Mouse (Mus musculus): ENCODE data around the gene Zdhhc16. TPM values are rescaled to one million over a fixed set of nuclear protein-coding genes. Genes with fewer than 3 reads are reported as not detected.
A peak's percentile ranks its signal among the peaks of the same experiment; 100 is the strongest.

Gene Zdhhc16
- polyA plus RNA-seq, 1 experiment from 2014 or later, result 24.9 TPM

- TF ChIP-seq EP300 (IDR thresholded peaks at IDR 0.05; ENCODE audit: low read depth), result no peak
- TF ChIP-seq CTCF (IDR thresholded peaks at IDR 0.05; ENCODE audit: low read depth), result no peak
- H3K27ac ChIP-seq (ENCODE audit: low read depth), result 0 out of 2 replicates have a peak overlapping the region, but pooled peaks have one; percentile 2
- no peak for DNase-seq
- no peak overlapping the region for H3K9ac ChIP-seq (replicated peaks)
- H3K4me2 ChIP-seq (ENCODE audit: low read depth, low read length), result no peak overlapping the region
- 55% methylated on average over 6 of the region's 6 CpGs for WGBS (ENCODE audit: insufficient replicate concordance)
- H3K27me3 ChIP-seq (ENCODE audit: insufficient read depth, low read length), result no peaks in the 10 kb centered on the region
- 0 out of 2 replicates have a peak, but pooled peaks cover 3% of the 10 kb centered on the region for H3K36me3 ChIP-seq (replicated peaks; ENCODE audit: insufficient read depth, low read length)
- H3K9me3 ChIP-seq (ENCODE audit: low read length), result no peaks in the 10 kb centered on the region
- H3K4me3 ChIP-seq (ENCODE audit: low read depth, low read length), result no peak overlapping the region
- ATAC-seq, result no peak
- peaks cover 7% of the 10 kb centered on the region for H3K4me1 ChIP-seq (ENCODE audit: insufficient read depth)
These were observed 58.7 kb downstream of the Zdhhc16 start for GRCm38 (mm10) chr19:41991926-41992477.

- DNase-seq (no peak), ATAC-seq (no peak)
- Histone ChIP-seq H3K4me2 (ENCODE audit: low read depth, low read length) (no peak overlapping the region), H3K4me3 (ENCODE audit: low read depth, low read length) (no peak overlapping the region), H3K9me3 (ENCODE audit: low read length) (no peaks in the 10 kb centered on the region), H3K4me1 (ENCODE audit: insufficient read depth) (peaks cover 7% of the 10 kb centered on the region), H3K27ac (ENCODE audit: low read depth) (no peak overlapping the region), H3K9ac (replicated peaks) (no peak overlapping the region), H3K36me3 (replicated peaks; ENCODE audit: insufficient read depth, low read length) (no peaks in the 10 kb centered on the region), H3K27me3 (ENCODE audit: insufficient read depth, low read length) (no peaks in the 10 kb centered on the region)
- 77% methylated on average over 2 of the region's 2 CpGs for whole genome bisulfite sequencing (ENCODE audit: insufficient replicate concordance)
- TF ChIP-seq CTCF (IDR thresholded peaks at IDR 0.05; ENCODE audit: low read depth), result no peak
- TF ChIP-seq EP300 (IDR thresholded peaks at IDR 0.05; ENCODE audit: low read depth), result no peak
These were observed 59.7 kb downstream of the Zdhhc16 start for GRCm38 (mm10) chr19:41992971-41993370.

- Histone ChIP-seq H3K36me3 (replicated peaks; ENCODE audit: insufficient read depth, low read length) (no peaks in the 10 kb centered on the region), H3K4me1 (ENCODE audit: insufficient read depth) (peaks cover 7% of the 10 kb centered on the region), H3K27me3 (ENCODE audit: insufficient read depth, low read length) (no peaks in the 10 kb centered on the region), H3K9ac (replicated peaks) (no peak overlapping the region), H3K9me3 (ENCODE audit: low read length) (no peaks in the 10 kb centered on the region), H3K4me3 (ENCODE audit: low read depth, low read length) (no peak overlapping the region), H3K4me2 (ENCODE audit: low read depth, low read length) (no peak overlapping the region), H3K27ac (ENCODE audit: low read depth) (no peak overlapping the region)
- TF ChIP-seq CTCF (IDR thresholded peaks at IDR 0.05; ENCODE audit: low read depth), result no peak
- TF ChIP-seq EP300 (IDR thresholded peaks at IDR 0.05; ENCODE audit: low read depth), result no peak
- 75% methylated on average over 6 of the region's 6 CpGs for WGBS (ENCODE audit: insufficient replicate concordance)
- ATAC-seq, result no peak
- DNase-seq, result no peak
These were observed 60.2 kb downstream of the Zdhhc16 start for GRCm38 (mm10) chr19:41993484-41993883.

Other genes starting within 250 kb of the Zdhhc16 start
- gene Slit1, start 189.8 kb upstream of the Zdhhc16 start, polyA plus RNA-seq (2015; fragmentation: Nextera tagmentation; extraction: Ambion mirVana), result 0.12 and 0.13 TPM in 2 replicates
- gene Arhgap19, start 131.4 kb upstream of the Zdhhc16 start, polyA plus RNA-seq (2015; fragmentation: Nextera tagmentation; extraction: Ambion mirVana), result 10.5 and 12.9 TPM in 2 replicates
- 7.8 and 8.1 TPM in 2 replicates for gene Frat1, start 103.5 kb upstream of the Zdhhc16 start, polyA plus RNA-seq (2015; fragmentation: Nextera tagmentation; extraction: Ambion mirVana)
- 3.3 and 3.7 TPM in 2 replicates for gene Frat2, start 85.3 kb upstream of the Zdhhc16 start, polyA plus RNA-seq (2015; fragmentation: Nextera tagmentation; extraction: Ambion mirVana)
- 4.1 and 4.3 TPM in 2 replicates for gene Rrp12, start 37.3 kb upstream of the Zdhhc16 start, polyA plus RNA-seq (2015; fragmentation: Nextera tagmentation; extraction: Ambion mirVana)
- 153 and 183 TPM in 2 replicates for gene Pgam1, start 21.6 kb upstream of the Zdhhc16 start, polyA plus RNA-seq (2015; fragmentation: Nextera tagmentation; extraction: Ambion mirVana)
- gene Exosc1, start 57 bp upstream of the Zdhhc16 start, polyA plus RNA-seq (2015; fragmentation: Nextera tagmentation; extraction: Ambion mirVana), result 31.3 and 34.5 TPM in 2 replicates
- gene Mms19, start 47.7 kb downstream of the Zdhhc16 start, polyA plus RNA-seq (2015; fragmentation: Nextera tagmentation; extraction: Ambion mirVana), result 7.3 and 9.2 TPM in 2 replicates
- gene Ubtd1, start 48.3 kb downstream of the Zdhhc16 start, polyA plus RNA-seq (2015; fragmentation: Nextera tagmentation; extraction: Ambion mirVana), result 6.9 and 9.0 TPM in 2 replicates
- gene Ankrd2, start 102.5 kb downstream of the Zdhhc16 start, polyA plus RNA-seq (2015; fragmentation: Nextera tagmentation; extraction: Ambion mirVana), result 0.22 and 1.1 TPM in 2 replicates
- 183 and 190 TPM in 2 replicates for gene Hoga1, start 112.1 kb downstream of the Zdhhc16 start, polyA plus RNA-seq (2015; fragmentation: Nextera tagmentation; extraction: Ambion mirVana)
- 0.18 and 0.40 TPM in 2 replicates for gene 4933411K16Rik, start 118.8 kb downstream of the Zdhhc16 start, polyA plus RNA-seq (2015; fragmentation: Nextera tagmentation; extraction: Ambion mirVana)
- gene Morn4, start 152.9 kb downstream of the Zdhhc16 start, polyA plus RNA-seq (2015; fragmentation: Nextera tagmentation; extraction: Ambion mirVana), result 0.54 and 0.63 TPM in 2 replicates
- 16.1 and 18.3 TPM in 2 replicates for gene Pi4k2a, start 157.0 kb downstream of the Zdhhc16 start, polyA plus RNA-seq (2015; fragmentation: Nextera tagmentation; extraction: Ambion mirVana)
- 50.0 and 58.5 TPM in 2 replicates for gene Avpi1, start 195.6 kb downstream of the Zdhhc16 start, polyA plus RNA-seq (2015; fragmentation: Nextera tagmentation; extraction: Ambion mirVana)
- gene Marveld1, start 213.9 kb downstream of the Zdhhc16 start, polyA plus RNA-seq (2015; fragmentation: Nextera tagmentation; extraction: Ambion mirVana), result 4.7 and 6.6 TPM in 2 replicates
- 8.0 and 8.5 TPM in 2 replicates for gene Zfyve27, start 230.5 kb downstream of the Zdhhc16 start, polyA plus RNA-seq (2015; fragmentation: Nextera tagmentation; extraction: Ambion mirVana)

All from liver, postnatal 0 days (tissue).